Mouse (Mus musculus) C2C12 (cell line): ENCODE data around the gene Ywhah. TPM values are rescaled to one million over a fixed set of nuclear protein-coding genes. Genes with fewer than 3 reads are reported as not detected.

ENCODE experiments used
- H3K27me3 ChIP-seq: one replicate; pipeline ENCODE4 v1.6.1; 2011; ENCODE audit not compliant: control insufficient read depth, insufficient read depth, insufficient read length
- H3K36me3 ChIP-seq: one replicate; pipeline ENCODE4 v1.6.1; 2011; ENCODE audit not compliant: control insufficient read depth, insufficient read depth
- H3K4me3 ChIP-seq: one replicate; pipeline ENCODE4 v1.5.1; 2011; ENCODE audit warnings: mild to moderate bottlenecking, control low read depth; ENCODE audit not compliant: poor library complexity, insufficient read depth, severe bottlenecking
- H3K79me2 ChIP-seq: one replicate; pipeline ENCODE4 v1.6.1; 2011; ENCODE audit not compliant: control insufficient read depth, insufficient read depth
- H3K79me3 ChIP-seq: one replicate; pipeline ENCODE4 v1.6.1; 2011; ENCODE audit warnings: low read depth, control low read depth
- H3ac ChIP-seq: one replicate; pipeline ENCODE3; 2011; ENCODE audit warnings: low read depth; ENCODE audit not compliant: control insufficient read depth, insufficient read length
- CEBPB ChIP-seq: IDR thresholded peaks from one replicate; pipeline ENCODE4 v1.6.1; 2011; ENCODE audit warnings: low read depth, mild to moderate bottlenecking, control low read depth, moderate library complexity
- CTCF ChIP-seq: IDR thresholded peaks from one replicate; pipeline ENCODE4 v1.5.1; 2011; ENCODE audit not compliant: control insufficient read depth, insufficient read depth, insufficient read length
- FOSL1 ChIP-seq: IDR thresholded peaks from one replicate; pipeline ENCODE4 v1.8.0; 2011; ENCODE audit warnings: mild to moderate bottlenecking, low read length; ENCODE audit not compliant: poor library complexity, insufficient read depth, severe bottlenecking
- MAX ChIP-seq: IDR thresholded peaks from one replicate; pipeline ENCODE4 v1.6.1; 2011; ENCODE audit warnings: mild to moderate bottlenecking, control low read depth
- MYOD1 ChIP-seq: IDR thresholded peaks from one replicate; pipeline ENCODE4 v1.6.1; 2011; ENCODE audit warnings: low read depth; ENCODE audit not compliant: control insufficient read depth, insufficient read length
- MYOG ChIP-seq: IDR thresholded peaks from one replicate; pipeline ENCODE4 v1.6.1; 2011; ENCODE audit not compliant: control insufficient read depth, insufficient read length; ENCODE audit errors: extremely low read depth
- USF1 ChIP-seq: IDR thresholded peaks from one replicate; pipeline ENCODE4 v1.6.1; 2011; ENCODE audit warnings: low read depth, mild to moderate bottlenecking, control low read depth, moderate library complexity
- long read RNA-seq, 2 experiments: library from polyadenylated mRNA; unstranded; transcript quantifications; one replicate each; pipeline ENCODE4 v2.0.0; 2019 to 2020
- polyA plus RNA-seq: library from polyadenylated mRNA; unstranded; fragments of >200 nt; fragmentation: generic; extraction: Trizol; gene quantifications from one replicate; pipeline ENCODE4 v1.2.1, GENCODE M21; 2012; ENCODE audit warnings: missing spikeins

Gene Ywhah
- 213 TPM for polyA plus RNA-seq
- long read RNA-seq, experiment 1, transcript Ywhah-201 (2 exons, 1,764 nt): major isoform, 364 of 380 reads
- long read RNA-seq, experiment 1, partial matches to known transcripts: 14 of 380 reads
- long read RNA-seq, experiment 1, other reads (novel, unspliced or antisense): 2 of 380 reads
- long read RNA-seq, experiment 2, transcript Ywhah-201 (2 exons, 1,764 nt): major isoform, 1,341 of 1,343 reads
- long read RNA-seq, experiment 2, partial matches to known transcripts: 1 of 1,343 reads
- long read RNA-seq, experiment 2, other reads (novel, unspliced or antisense): 1 of 1,343 reads

GRCm38 (mm10) chr5:33018561-33019425, at the start of gene Ywhah:
Gene Ywhah (plus strand): TSS chr5:33018816.
- H3ac ChIP-seq: peak within 1 kb of the TSS; percentile 86
- H3K27me3 ChIP-seq: no peaks in the 10 kb centered on the region
- H3K79me3 ChIP-seq: peaks cover 46% of the 10 kb centered on the region
- peaks cover 33% of the 10 kb centered on the region for H3K36me3 ChIP-seq
- TF ChIP-seq MAX (peak; percentile 68), USF1 (no peak)
- peaks cover 49% of the 10 kb centered on the region for H3K79me2 ChIP-seq
- H3K4me3 ChIP-seq: peak within 1 kb of the TSS; percentile 93

GRCm38 (mm10) chr5:32976541-32976940, 42.1 kb upstream of the Ywhah start:
- H3K79me2 ChIP-seq: no peaks in the 10 kb centered on the region
- no peaks in the 10 kb centered on the region for H3K27me3 ChIP-seq
- H3K4me3 ChIP-seq: no peak overlapping the region
- no peaks in the 10 kb centered on the region for H3K36me3 ChIP-seq
- H3ac ChIP-seq: no peak overlapping the region
- TF ChIP-seq MAX (no peak), MYOG (no peak), USF1 (no peak)
- no peaks in the 10 kb centered on the region for H3K79me3 ChIP-seq

GRCm38 (mm10) chr5:32977179-32977578, 41.4 kb upstream of the Ywhah start:
- Histone ChIP-seq H3K36me3 (no peaks in the 10 kb centered on the region), H3K4me3 (no peak overlapping the region), H3ac (no peak overlapping the region), H3K79me3 (no peaks in the 10 kb centered on the region), H3K79me2 (no peaks in the 10 kb centered on the region), H3K27me3 (no peaks in the 10 kb centered on the region)
- no peak for TF ChIP-seq CTCF
- TF ChIP-seq FOSL1: no peak
- no peak for TF ChIP-seq CEBPB
- TF ChIP-seq MYOD1: no peak
- TF ChIP-seq MAX: no peak
- TF ChIP-seq MYOG: no peak
- TF ChIP-seq USF1: no peak

- TF ChIP-seq MAX (no peak), USF1 (no peak), CTCF (no peak), FOSL1 (no peak), CEBPB (no peak), MYOD1 (no peak), MYOG (no peak)
- H3K79me3 ChIP-seq: no peaks in the 10 kb centered on the region
- H3K27me3 ChIP-seq: no peaks in the 10 kb centered on the region
- H3K36me3 ChIP-seq: peaks cover 4% of the 10 kb centered on the region
- no peaks in the 10 kb centered on the region for H3K79me2 ChIP-seq
- no peak overlapping the region for H3K4me3 ChIP-seq
- H3ac ChIP-seq: no peak overlapping the region
Measured at GRCm38 (mm10) chr5:32985379-32985778, 33.2 kb upstream of the Ywhah start.

GRCm38 (mm10) chr5:32987873-32988272, 30.7 kb upstream of the Ywhah start:
- no peaks in the 10 kb centered on the region for H3K27me3 ChIP-seq
- no peaks in the 10 kb centered on the region for H3K79me3 ChIP-seq
- H3K36me3 ChIP-seq: peaks cover 4% of the 10 kb centered on the region
- no peak overlapping the region for H3ac ChIP-seq
- no peak overlapping the region for H3K4me3 ChIP-seq
- TF ChIP-seq MYOG: no peak
- no peak for TF ChIP-seq CTCF
- no peak for TF ChIP-seq USF1
- TF ChIP-seq MAX: no peak
- TF ChIP-seq MYOD1: no peak
- TF ChIP-seq CEBPB: no peak
- no peak for TF ChIP-seq FOSL1
- no peaks in the 10 kb centered on the region for H3K79me2 ChIP-seq
